Mouse (Mus musculus) lung, embryonic 16.5 days (tissue): ENCODE results near the gene Eml5. TPM values are rescaled to one million over a fixed set of nuclear protein-coding genes. Genes with fewer than 3 reads are reported as not detected.
A peak's percentile ranks its signal among the peaks of the same experiment; 100 is the strongest.

Experiments used
- ATAC-seq: fragments of 200-750 bp; cut with Nextera tagmentation; 2 replicates; pipeline ENCODE4 v1.8.0; 2017; ENCODE audit warnings: low read depth, mild to moderate bottlenecking, moderate library complexity
- H3K27ac ChIP-seq: fragments of 300-500 bp; sonication (generic); 2 replicates; pipeline ENCODE4 v1.5.1; 2014; ENCODE audit warnings: mild to moderate bottlenecking, control low read depth, low read length
- H3K27me3 ChIP-seq: fragments of 300-500 bp; sonication (generic); 2 replicates; pipeline ENCODE4 v1.6.1; 2014; ENCODE audit warnings: low read depth, low read length, mixed read lengths; ENCODE audit not compliant: control insufficient read depth, insufficient read depth
- H3K36me3 ChIP-seq: fragments of 300-500 bp; sonication (generic); 2 replicates; pipeline ENCODE4 v1.6.1; 2014; ENCODE audit warnings: low read length; ENCODE audit not compliant: control insufficient read depth, insufficient read depth
- H3K4me1 ChIP-seq: fragments of 300-500 bp; sonication (generic); replicated peaks from 2 replicates; pipeline ENCODE4 v1.6.1; 2014; ENCODE audit warnings: low read length, mixed read lengths; ENCODE audit not compliant: control insufficient read depth, insufficient read depth
- H3K4me2 ChIP-seq: fragments of 300-500 bp; sonication (generic); 2 replicates; pipeline ENCODE4 v1.6.1; 2014; ENCODE audit warnings: low read depth, low read length, control low read depth
- H3K4me3 ChIP-seq: fragments of 300-500 bp; sonication (generic); 2 replicates; pipeline ENCODE4 v1.5.1; 2014; ENCODE audit warnings: mild to moderate bottlenecking, low read length, control low read depth
- H3K9ac ChIP-seq: fragments of 300-500 bp; sonication (generic); 2 replicates; pipeline ENCODE4 v1.6.1; 2014; ENCODE audit warnings: low read length, control low read depth
- H3K9me3 ChIP-seq: fragments of 300-500 bp; sonication (generic); 2 replicates; pipeline ENCODE4 v1.6.1; 2016; ENCODE audit warnings: low read length; ENCODE audit not compliant: control insufficient read depth
- whole genome bisulfite sequencing: fragments of 180-500 bp; shearing (Covaris S2); extraction: QIAGEN DNeasy Blood & Tissue Kit; methylation state at CpG from one replicate; pipeline ENCODE4 v1.1.7; 2014; 5-methylcytosine and 5-hydroxymethylcytosine counted together
- polyA plus RNA-seq: library from polyadenylated mRNA; unstranded; fragments of >200 nt; fragmentation: Nextera tagmentation; extraction: Ambion mirVana; gene quantifications from 2 replicates; pipeline ENCODE4 v1.2.1, GENCODE M21; 2015

Gene Eml5
- 2.9 and 3.4 TPM in 2 replicates for polyA plus RNA-seq

- H3K4me2 ChIP-seq, result peak within 1 kb of the TSS; percentile 97
- under 1% methylated on average over 74 of the region's 101 CpGs for WGBS
- no peak within 1 kb of the TSS for H3K27ac ChIP-seq
- H3K9ac ChIP-seq, result peak within 1 kb of the TSS; percentile 69
- ATAC-seq, result peak; percentile 95
- H3K4me3 ChIP-seq, result peak within 1 kb of the TSS; percentile 81
- H3K36me3 ChIP-seq, result no peaks in the 10 kb centered on the region
- no peaks in the 10 kb centered on the region for H3K9me3 ChIP-seq
- peaks cover 3% of the 10 kb centered on the region; the same call in 1 of the 2 replicates for H3K4me1 ChIP-seq
- H3K27me3 ChIP-seq, result peaks cover 9% of the 10 kb centered on the region
Observed at GRCm38 (mm10) chr12:98900881-98901801, at the start of gene Eml5. TSS of gene Eml5 (minus strand) at chr12:98901484.

GRCm38 (mm10) chr12:98932856-98933255 lies 31.6 kb upstream of the Eml5 start:
- no peak overlapping the region for H3K27ac ChIP-seq
- H3K9ac ChIP-seq, result no peak overlapping the region
- no peaks in the 10 kb centered on the region for H3K9me3 ChIP-seq
- H3K4me3 ChIP-seq, result no peak overlapping the region
- H3K27me3 ChIP-seq, result no peaks in the 10 kb centered on the region
- no peaks in the 10 kb centered on the region for H3K36me3 ChIP-seq
- no peak for ATAC-seq
- H3K4me2 ChIP-seq, result no peak overlapping the region
- no peaks in the 10 kb centered on the region for H3K4me1 ChIP-seq
- 95% methylated on average over 1 of the region's 1 CpGs for WGBS

GRCm38 (mm10) chr12:98932441-98932840 lies 31.2 kb upstream of the Eml5 start:
- WGBS, result 86% methylated on average over 4 of the region's 4 CpGs
- H3K9me3 ChIP-seq, result no peaks in the 10 kb centered on the region
- no peaks in the 10 kb centered on the region for H3K4me1 ChIP-seq
- H3K36me3 ChIP-seq, result no peaks in the 10 kb centered on the region
- ATAC-seq, result no peak
- no peak overlapping the region for H3K4me2 ChIP-seq
- H3K4me3 ChIP-seq, result no peak overlapping the region
- no peak overlapping the region for H3K9ac ChIP-seq
- H3K27ac ChIP-seq, result no peak overlapping the region
- H3K27me3 ChIP-seq, result no peaks in the 10 kb centered on the region

- H3K9ac ChIP-seq, result no peak overlapping the region
- WGBS, result 75% methylated on average over 4 of the region's 4 CpGs
- H3K36me3 ChIP-seq, result no peaks in the 10 kb centered on the region
- ATAC-seq, result no peak
- H3K4me2 ChIP-seq, result no peak overlapping the region
- no peaks in the 10 kb centered on the region for H3K27me3 ChIP-seq
- H3K9me3 ChIP-seq, result no peaks in the 10 kb centered on the region
- no peak overlapping the region for H3K4me3 ChIP-seq
- H3K4me1 ChIP-seq, result no peaks in the 10 kb centered on the region
- no peak overlapping the region for H3K27ac ChIP-seq
Observed at GRCm38 (mm10) chr12:98931174-98931573, 29.9 kb upstream of the Eml5 start.

- H3K36me3 ChIP-seq, result no peaks in the 10 kb centered on the region
- peaks cover 9% of the 10 kb centered on the region for H3K4me1 ChIP-seq
- H3K9ac ChIP-seq, result peak within 1 kb of the TSS; percentile 78
- peak within 1 kb of the TSS; percentile 79 for H3K4me2 ChIP-seq
- peak; percentile 99 for ATAC-seq
- no peaks in the 10 kb centered on the region for H3K9me3 ChIP-seq
- under 1% methylated on average over 35 of the region's 35 CpGs for WGBS
- peak within 1 kb of the TSS; percentile 69 for H3K4me3 ChIP-seq
- H3K27ac ChIP-seq, result peak within 1 kb of the TSS; percentile 25
- H3K27me3 ChIP-seq, result peaks cover 2% of the 10 kb centered on the region; the same call in 1 of the 2 replicates
Observed at GRCm38 (mm10) chr12:98920194-98920991, 19.1 kb upstream of the Eml5 start, which contains the start of gene Ttc8. TSS of gene Ttc8 (plus strand) at chr12:98920574.

GRCm38 (mm10) chr12:98910096-98910495 lies 8.8 kb upstream of the Eml5 start:
- no peak overlapping the region for H3K27ac ChIP-seq
- H3K4me1 ChIP-seq, result no peaks in the 10 kb centered on the region
- H3K9ac ChIP-seq, result no peak overlapping the region
- no peak overlapping the region for H3K4me2 ChIP-seq
- 58% methylated on average over 9 of the region's 9 CpGs for WGBS
- ATAC-seq, result no peak
- H3K27me3 ChIP-seq, result no peaks in the 10 kb centered on the region
- no peaks in the 10 kb centered on the region for H3K9me3 ChIP-seq
- H3K4me3 ChIP-seq, result no peak overlapping the region
- H3K36me3 ChIP-seq, result no peaks in the 10 kb centered on the region

GRCm38 (mm10) chr12:98905466-98905865 lies 4.2 kb upstream of the Eml5 start:
- Histone ChIP-seq H3K9ac (no peak overlapping the region), H3K27me3 (peaks cover 4% of the 10 kb centered on the region), H3K36me3 (no peaks in the 10 kb centered on the region), H3K4me1 (peaks cover 2% of the 10 kb centered on the region; the same call in 1 of the 2 replicates), H3K27ac (no peak overlapping the region), H3K4me2 (no peak overlapping the region), H3K4me3 (no peak overlapping the region), H3K9me3 (no peaks in the 10 kb centered on the region)
- WGBS, result 62% methylated on average over 5 of the region's 5 CpGs
- ATAC-seq, result no peak

- H3K4me2 ChIP-seq, result peak overlapping the region; percentile 97
- WGBS, result 3% methylated on average over 31 of the region's 31 CpGs
- H3K4me1 ChIP-seq, result peaks cover 3% of the 10 kb centered on the region; the same call in 1 of the 2 replicates
- peaks cover 9% of the 10 kb centered on the region for H3K27me3 ChIP-seq
- H3K36me3 ChIP-seq, result no peaks in the 10 kb centered on the region
- peak overlapping the region; percentile 69 for H3K9ac ChIP-seq
- no peaks in the 10 kb centered on the region for H3K9me3 ChIP-seq
- H3K4me3 ChIP-seq, result peak overlapping the region; percentile 81
- H3K27ac ChIP-seq, result no peak overlapping the region
- peak; percentile 32 for ATAC-seq
Observed at GRCm38 (mm10) chr12:98900341-98900880, 873 bp downstream of the Eml5 start.

- Histone ChIP-seq H3K4me3 (no peak overlapping the region), H3K27ac (no peak overlapping the region), H3K9me3 (no peaks in the 10 kb centered on the region), H3K4me2 (no peak overlapping the region), H3K27me3 (peaks cover 9% of the 10 kb centered on the region), H3K36me3 (no peaks in the 10 kb centered on the region), H3K9ac (no peak overlapping the region), H3K4me1 (peaks cover 3% of the 10 kb centered on the region; the same call in 1 of the 2 replicates)
- 73% methylated on average over 6 of the region's 6 CpGs for WGBS
- no peak for ATAC-seq
Observed at GRCm38 (mm10) chr12:98899676-98900075, 1.6 kb downstream of the Eml5 start.
